In genomic region chr9:64087461-64088235, GRCm38 (mm10) we compare ENCODE assay signal across 8 mouse cellular contexts. TPM values are rescaled to one million over a fixed set of nuclear protein-coding genes. Genes with fewer than 3 reads are reported as not detected.
A peak's percentile ranks its signal among the peaks of the same experiment; 100 is the strongest.
DNase-seq lines count a peak whose midpoint lies in the region; ATAC-seq lines count a peak whose summit lies in the region.

No protein-coding gene starts in this region.

- no peaks in the 10 kb centered on the region for H3K9me3 ChIP-seq in kidney, embryonic 15.5 days (replicated peaks)

- ATAC-seq in kidney, embryonic 15.5 days (replicated peaks; ENCODE audit: low FRiP score) = no peak
- 0 out of 2 replicates have a peak, but pooled peaks have one; percentile 31 for ATAC-seq in megakaryocyte-erythroid progenitor cell, adult 5-6 weeks (replicated peaks; ENCODE audit: low FRiP score, low TSS enrichment, poor library complexity, severe bottlenecking)

- DNase-seq in kidney, adult 18-20 months = peak; percentile 85
- DNase-seq in cerebellum, postnatal 10 days = peak; percentile 81 to 83
- peak; percentile 78 for DNase-seq in gastrocnemius, adult 18-20 months (ENCODE audit: low spot score)
- DNase-seq in hindlimb bud, embryonic 11.5 days (ENCODE audit: extremely low spot score, low read depth, low spot score) = peak; percentile 81
- peak; percentile 58 to 75 for DNase-seq in left cerebral cortex, postnatal 10 days (ENCODE audit: extremely low spot score in 1 of 2, low spot score in 2 of 2)
- peak; percentile 22 to 59 for DNase-seq in spleen, adult 18-20 months

- H3K9ac ChIP-seq in kidney, embryonic 15.5 days = no peak overlapping the region

- peaks cover 39% of the 10 kb centered on the region for H3K4me1 ChIP-seq in kidney, embryonic 15.5 days

- no peak overlapping the region for H3K4me2 ChIP-seq in kidney, embryonic 15.5 days

- H3K27ac ChIP-seq in kidney, embryonic 15.5 days = no peak overlapping the region

- intact Hi-C loops in left cerebral cortex, postnatal 10 days (cut with DNase I) = loop anchor here (5.0 to 10.0 kb wide), 3 partner anchors 65 to 130 kb away; partner anchors contain the start of gene Smad6

- WGBS in kidney, embryonic 15.5 days = 37% methylated on average over 5 of the region's 5 CpGs

- no peaks in the 10 kb centered on the region for H3K36me3 ChIP-seq in kidney, embryonic 15.5 days

- H3K4me3 ChIP-seq in kidney, embryonic 15.5 days (replicated peaks) = no peak overlapping the region

- no peaks in the 10 kb centered on the region for H3K27me3 ChIP-seq in kidney, embryonic 15.5 days

RNA-seq across cellular contexts. Expression of gene Lctl, which starts 29.3 kb away (rescaled TPM):
- 0.16 and 0.51 TPM in 2 replicates for polyA plus RNA-seq in kidney, embryonic 15.5 days (2015; fragmentation: Nextera tagmentation; extraction: Ambion mirVana)
- total RNA-seq in gastrocnemius, adult 18-20 months (2021) = under 1 TPM in 1 of 2 experiments, not detected in 1; 0.57 TPM
- total RNA-seq in left cerebral cortex, postnatal 10 days (2021) = not detected
- total RNA-seq in megakaryocyte-erythroid progenitor cell, adult 5-6 weeks (2014; fragmentation: Nextera tagmentation) = not detected in 2 replicates
- not detected in 2 replicates for total RNA-seq in megakaryocyte-erythroid progenitor cell, adult 5-6 weeks (2017)
